Mouse (Mus musculus) small intestine, adult 2 months (tissue): Measurements from ENCODE around the gene Crebbp. TPM values are rescaled to one million over a fixed set of nuclear protein-coding genes. Genes with fewer than 3 reads are reported as not detected.

ENCODE experiments used
- H3K27ac ChIP-seq: fragments of 200-500 bp; 2 replicates; pipeline ENCODE4 v1.5.1; 2012; ENCODE audit warnings: low read depth, low read length, control low read depth, inconsistent platforms; ENCODE audit not compliant: insufficient read depth
- H3K27me3 ChIP-seq: fragments of 200-500 bp; 2 replicates; pipeline ENCODE4 v1.6.1; 2012; ENCODE audit warnings: mild to moderate bottlenecking, moderate library complexity, low read length, inconsistent platforms; ENCODE audit not compliant: control insufficient read depth, insufficient read depth
- H3K36me3 ChIP-seq: fragments of 200-500 bp; 2 replicates; pipeline ENCODE4 v1.6.1; 2012; ENCODE audit warnings: mild to moderate bottlenecking, low read length, control low read depth, inconsistent platforms; ENCODE audit not compliant: control insufficient read depth, insufficient read depth
- H3K4me1 ChIP-seq: fragments of 200-500 bp; 2 replicates; pipeline ENCODE4 v1.6.1; 2012; ENCODE audit warnings: low read length, inconsistent platforms, mixed read lengths; ENCODE audit not compliant: control insufficient read depth, insufficient read depth, insufficient read length
- H3K4me3 ChIP-seq: fragments of 200-500 bp; 2 replicates; pipeline ENCODE4 v1.5.1; 2012; ENCODE audit warnings: low read depth, mild to moderate bottlenecking, control low read depth, inconsistent platforms, low read length, moderate library complexity
- CTCF ChIP-seq: fragments of 200-500 bp; IDR thresholded peaks from 2 replicates; pipeline ENCODE4 v1.5.1; 2012; ENCODE audit warnings: low read depth, mild to moderate bottlenecking, control low read depth, inconsistent platforms, low read length, moderate library complexity, mixed read lengths; ENCODE audit not compliant: insufficient replicate concordance, insufficient read length; ENCODE audit errors: extremely low read depth
- POLR2A ChIP-seq: fragments of 200-500 bp; IDR thresholded peaks from 2 replicates; pipeline ENCODE4 v1.6.1; 2012; ENCODE audit warnings: low read depth, mild to moderate bottlenecking, control low read depth, inconsistent platforms, low read length, moderate library complexity
- WGBS: fragments of 180-500 bp; shearing (Covaris S2); methylation state at CpG from one replicate; pipeline ENCODE4 v1.1.7; 2018; 5-methylcytosine and 5-hydroxymethylcytosine counted together
- polyA plus RNA-seq: library from polyadenylated mRNA; depleted of rRNA; stranded (reverse); fragments of >200 nt; gene quantifications from 2 replicates; pipeline ENCODE4 v1.2.3, GENCODE M21; 2012

Crebbp gene
- polyA plus RNA-seq, 1 experiment = 39.3 TPM

DNA sequence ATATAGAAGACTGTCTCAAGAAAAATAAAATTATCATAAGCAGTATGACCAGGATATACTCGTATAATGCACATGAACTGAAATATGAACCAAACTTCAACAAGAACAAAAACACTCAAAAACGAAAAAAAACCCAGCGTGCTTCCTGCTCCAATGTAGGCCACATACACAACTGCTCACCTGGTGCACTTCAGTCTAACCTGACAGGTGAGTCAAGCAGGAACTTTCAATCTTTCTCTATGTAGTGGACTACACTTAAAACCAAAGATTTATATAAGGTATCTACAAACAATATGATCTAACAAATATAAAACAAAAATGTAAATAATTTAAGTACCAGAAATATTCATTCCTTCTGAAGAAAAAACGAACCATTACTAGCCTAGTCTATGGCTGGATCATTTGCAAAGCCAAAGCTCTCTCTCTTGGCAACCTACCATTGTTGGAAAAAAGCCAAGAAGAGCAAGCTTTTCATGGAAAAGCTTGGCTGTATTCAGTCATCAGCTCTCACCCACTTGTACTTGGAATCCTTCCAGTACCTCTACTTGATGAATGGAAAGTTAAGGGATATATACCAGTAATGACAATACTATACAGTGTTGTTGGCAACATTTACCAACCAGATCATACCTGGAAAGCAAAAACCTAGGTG is 53.4 kb downstream of the Crebbp start:
- Histone ChIP-seq H3K4me3 (no peak overlapping the region), H3K4me1 (no peaks in the 10 kb centered on the region), H3K27me3 (no peaks in the 10 kb centered on the region), H3K27ac (no peak overlapping the region), H3K36me3 (no peaks in the 10 kb centered on the region)
- WGBS = 47% methylated on average over 4 of the region's 4 CpGs
- no peak for TF ChIP-seq POLR2A

DNA sequence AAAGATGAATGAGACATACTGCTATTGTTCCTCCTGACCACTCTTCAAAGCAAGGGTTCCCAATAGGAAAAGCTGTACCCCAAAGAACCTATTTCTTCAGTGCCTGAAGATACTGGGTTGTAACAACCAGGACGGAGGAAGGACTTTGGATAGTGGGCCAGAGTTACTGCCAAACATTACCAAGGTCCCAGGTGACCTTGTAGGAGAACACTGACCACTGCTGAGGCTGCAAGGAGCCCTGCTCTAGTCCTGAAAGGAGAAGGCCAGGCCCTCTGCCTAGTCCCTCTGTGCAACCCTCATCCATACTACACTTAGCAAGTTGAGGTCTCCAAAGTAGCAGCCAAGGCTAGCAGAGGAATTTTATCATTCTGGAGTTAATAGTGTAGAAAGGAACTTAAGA is 60.7 kb downstream of the Crebbp start:
- WGBS = 79% methylated on average over 1 of the region's 1 CpGs
- H3K4me3 ChIP-seq = no peak overlapping the region

DNA sequence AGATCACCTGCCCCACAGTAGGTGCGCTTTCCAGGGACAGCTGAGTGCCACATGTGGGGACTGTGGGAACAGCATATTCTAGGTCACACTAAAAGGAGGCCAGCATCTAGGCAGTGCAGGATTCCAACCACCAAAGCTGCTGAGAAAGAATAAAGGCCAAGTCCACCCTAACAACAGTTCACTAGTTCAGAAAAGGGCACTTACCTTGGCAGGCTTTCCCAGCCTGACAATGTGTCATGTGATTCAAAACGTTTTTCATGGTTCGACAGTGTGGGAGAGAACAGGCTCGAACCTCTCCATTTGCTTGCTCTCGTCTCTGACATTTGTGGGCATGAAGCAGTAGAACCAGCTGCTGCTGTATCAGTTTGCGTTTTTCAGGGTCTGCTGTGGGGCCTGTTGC is 75.3 kb downstream of the Crebbp start:
- peaks cover 37% of the 10 kb centered on the region for H3K36me3 ChIP-seq
- 76% methylated on average over 6 of the region's 6 CpGs for WGBS
- TF ChIP-seq POLR2A (no peak), CTCF (no peak)

More for the DNA sequence above, 60.7 kb downstream of the Crebbp start:
- no peak for TF ChIP-seq POLR2A
- no peak for TF ChIP-seq CTCF
- Histone ChIP-seq H3K27me3 (no peaks in the 10 kb centered on the region), H3K36me3 (peaks cover 19% of the 10 kb centered on the region), H3K27ac (no peak overlapping the region), H3K4me1 (no peaks in the 10 kb centered on the region)

DNA sequence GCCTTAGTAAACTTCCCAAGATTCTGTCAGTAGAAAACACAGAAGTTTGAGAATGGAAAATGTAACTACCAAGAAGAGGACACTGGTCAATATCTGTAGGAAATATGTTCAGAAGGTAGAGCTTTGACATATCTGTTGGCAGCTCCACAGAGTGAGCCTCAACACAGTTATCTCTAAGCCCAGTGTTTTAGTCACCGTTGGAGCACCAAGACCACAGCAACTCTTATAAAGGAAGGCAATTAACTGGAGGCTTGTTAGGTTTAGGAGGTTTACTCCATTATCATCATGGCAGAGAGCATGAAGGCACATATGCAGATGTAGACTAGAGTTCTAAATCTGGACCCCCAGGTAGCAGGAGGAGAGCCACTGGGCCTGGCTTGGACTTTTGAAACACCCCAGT is 80.0 kb downstream of the Crebbp start:
- TF ChIP-seq CTCF (no peak), POLR2A (no peak)
- Histone ChIP-seq H3K27me3 (no peaks in the 10 kb centered on the region), H3K4me1 (no peaks in the 10 kb centered on the region), H3K27ac (no peak overlapping the region), H3K4me3 (no peak overlapping the region), H3K36me3 (peaks cover 40% of the 10 kb centered on the region)
- WGBS = 86% methylated on average over 1 of the region's 1 CpGs

More for the DNA sequence above, 75.3 kb downstream of the Crebbp start:
- Histone ChIP-seq H3K4me1 (no peaks in the 10 kb centered on the region), H3K27me3 (no peaks in the 10 kb centered on the region), H3K4me3 (no peak overlapping the region), H3K27ac (no peak overlapping the region)

DNA sequence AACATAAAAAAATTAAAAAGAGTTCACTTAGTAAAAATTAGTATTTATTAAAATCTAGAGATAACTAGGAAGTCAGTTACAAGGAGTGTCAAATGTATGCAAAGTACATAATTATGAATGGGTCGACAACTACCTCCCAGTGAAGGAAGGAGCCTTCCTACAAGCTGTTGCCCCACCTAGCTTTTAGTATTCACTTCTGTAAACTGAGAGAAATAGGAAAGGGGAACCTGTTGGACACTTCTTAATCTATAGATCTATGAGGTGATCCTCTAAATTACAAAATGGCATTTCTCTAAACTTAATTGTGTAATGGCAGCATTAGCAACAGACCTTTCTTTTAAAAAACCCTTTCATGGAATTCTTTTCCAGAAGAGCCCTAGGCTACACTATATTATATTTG is 84.9 kb downstream of the Crebbp start:
- Histone ChIP-seq H3K36me3 (peaks cover 36% of the 10 kb centered on the region), H3K4me1 (no peaks in the 10 kb centered on the region), H3K4me3 (no peak overlapping the region), H3K27me3 (no peaks in the 10 kb centered on the region), H3K27ac (no peak overlapping the region)
- TF ChIP-seq POLR2A (no peak), CTCF (no peak)
- WGBS = 62% methylated on average over 1 of the region's 1 CpGs

DNA sequence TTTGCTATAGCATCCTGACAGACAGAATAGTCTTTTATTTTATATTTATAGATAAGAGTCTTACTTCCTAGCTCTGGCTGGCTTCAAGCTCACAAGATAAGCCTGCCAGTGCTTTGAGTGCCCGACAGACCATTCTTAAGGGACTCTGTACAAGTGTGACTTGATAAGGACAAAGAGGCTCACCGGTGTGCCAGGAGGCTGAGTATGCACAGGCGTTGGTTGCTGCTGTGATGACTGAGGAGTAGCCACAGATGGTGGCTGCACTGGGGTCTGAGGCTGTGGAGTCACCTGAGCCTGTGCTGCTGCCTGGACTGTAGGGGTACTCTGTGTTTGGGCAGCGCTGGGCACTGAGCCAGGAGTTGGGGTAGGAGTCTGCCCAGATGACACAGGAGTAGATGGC is 96.7 kb downstream of the Crebbp start:
- H3K4me1 ChIP-seq = no peaks in the 10 kb centered on the region
- H3K27me3 ChIP-seq = no peaks in the 10 kb centered on the region
- no peak overlapping the region for H3K4me3 ChIP-seq
- 62% methylated on average over 4 of the region's 4 CpGs for WGBS
- peaks cover 59% of the 10 kb centered on the region for H3K36me3 ChIP-seq
- no peak overlapping the region for H3K27ac ChIP-seq
- TF ChIP-seq CTCF (no peak), POLR2A (no peak)

DNA sequence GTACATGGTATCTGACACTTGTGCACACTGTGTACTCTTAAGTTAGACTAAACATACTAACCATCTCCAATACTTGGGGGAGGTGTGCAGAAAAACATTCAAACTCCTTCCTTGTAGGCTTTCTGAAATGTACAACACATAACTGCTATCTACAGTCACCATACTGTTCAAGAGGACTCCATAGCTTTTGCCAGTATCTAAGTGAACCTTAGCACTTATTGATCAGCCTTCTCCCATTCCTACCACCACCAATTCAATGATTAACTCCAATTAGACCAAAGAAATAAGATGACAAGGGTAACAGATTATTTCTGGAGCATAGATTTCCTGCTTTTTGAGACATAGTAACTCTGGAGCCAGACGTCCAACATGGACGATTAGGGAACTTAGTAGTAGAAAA is 113.4 kb downstream of the Crebbp start:
- 42% methylated on average over 2 of the region's 2 CpGs for WGBS
- no peak for TF ChIP-seq CTCF
- H3K4me1 ChIP-seq = no peaks in the 10 kb centered on the region
- H3K4me3 ChIP-seq = no peak overlapping the region
- peak overlapping the region; percentile 69; the same call in 1 of the 2 replicates for H3K27ac ChIP-seq
- H3K27me3 ChIP-seq = no peaks in the 10 kb centered on the region
- peaks cover 40% of the 10 kb centered on the region for H3K36me3 ChIP-seq
